Mouse (Mus musculus): ENCODE data around the gene Plekha6. TPM values are rescaled to one million over a fixed set of nuclear protein-coding genes. Genes with fewer than 3 reads are reported as not detected.

The Plekha6 gene
- polyA plus RNA-seq, 1 experiment from 2014 or later, result 28.5 TPM

DNA sequence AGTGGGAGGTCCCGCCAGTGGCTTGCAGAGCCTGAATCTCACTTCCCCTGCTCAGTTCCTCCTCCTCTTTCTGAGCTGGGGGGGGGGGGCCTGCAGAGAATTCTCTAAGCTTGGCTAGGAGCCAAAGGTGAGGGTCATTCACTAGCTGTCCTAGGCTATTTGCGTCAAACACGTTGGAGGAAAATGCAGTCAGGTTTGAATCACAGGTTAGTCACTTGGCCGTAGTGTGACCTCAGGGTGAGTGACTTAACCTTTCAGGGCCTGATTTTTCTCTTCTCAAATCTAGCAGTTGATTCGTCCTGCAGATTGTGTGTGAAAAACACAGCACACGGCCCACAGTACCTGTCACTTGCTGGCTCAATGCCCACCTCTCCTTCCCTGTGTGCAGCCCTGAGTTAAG, 106.3 kb downstream of the Plekha6 start:
- peaks cover 82% of the 10 kb centered on the region for H3K36me3 ChIP-seq
- H3K9ac ChIP-seq (replicated peaks), result no peak overlapping the region
- no peaks in the 10 kb centered on the region for H3K9me3 ChIP-seq
- ATAC-seq, result no peak
- H3K27me3 ChIP-seq, result no peaks in the 10 kb centered on the region
- peaks cover 40% of the 10 kb centered on the region for H3K4me1 ChIP-seq (replicated peaks)
- no peak overlapping the region for H3K4me2 ChIP-seq (replicated peaks)
- 53% methylated on average over 6 of the region's 6 CpGs for WGBS
- 0 out of 2 replicates have a peak overlapping the region, but pooled peaks have one; percentile 37 for H3K27ac ChIP-seq
- H3K4me3 ChIP-seq (replicated peaks), result no peak overlapping the region

DNA sequence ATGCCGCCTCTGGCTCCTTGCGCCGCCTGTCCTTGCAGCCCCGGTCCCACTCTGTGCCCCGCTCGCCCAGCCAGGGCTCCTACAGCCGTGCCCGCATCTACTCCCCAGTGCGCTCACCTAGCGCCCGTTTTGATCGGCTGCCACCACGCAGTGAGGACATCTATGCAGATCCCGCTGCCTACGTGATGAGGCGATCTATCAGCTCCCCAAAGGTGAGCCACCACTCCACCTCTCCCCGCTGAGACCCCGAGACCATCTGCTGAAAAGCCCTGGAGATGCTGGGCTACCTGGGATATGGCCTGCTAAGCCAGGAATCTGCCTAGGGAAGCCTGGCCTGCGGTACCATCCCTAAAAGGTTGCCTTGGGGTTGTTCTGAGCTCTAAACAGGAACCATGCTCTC, 110.2 kb downstream of the Plekha6 start:
- no peak overlapping the region for H3K27ac ChIP-seq
- H3K27me3 ChIP-seq, result no peaks in the 10 kb centered on the region
- peaks cover 88% of the 10 kb centered on the region for H3K36me3 ChIP-seq
- H3K4me3 ChIP-seq (replicated peaks), result no peak overlapping the region
- no peak overlapping the region for H3K9ac ChIP-seq (replicated peaks)
- H3K4me1 ChIP-seq (replicated peaks), result peaks cover 32% of the 10 kb centered on the region
- WGBS, result 89% methylated on average over 19 of the region's 19 CpGs
- ATAC-seq, result no peak
- H3K9me3 ChIP-seq, result no peaks in the 10 kb centered on the region
- H3K4me2 ChIP-seq (replicated peaks), result no peak overlapping the region

DNA sequence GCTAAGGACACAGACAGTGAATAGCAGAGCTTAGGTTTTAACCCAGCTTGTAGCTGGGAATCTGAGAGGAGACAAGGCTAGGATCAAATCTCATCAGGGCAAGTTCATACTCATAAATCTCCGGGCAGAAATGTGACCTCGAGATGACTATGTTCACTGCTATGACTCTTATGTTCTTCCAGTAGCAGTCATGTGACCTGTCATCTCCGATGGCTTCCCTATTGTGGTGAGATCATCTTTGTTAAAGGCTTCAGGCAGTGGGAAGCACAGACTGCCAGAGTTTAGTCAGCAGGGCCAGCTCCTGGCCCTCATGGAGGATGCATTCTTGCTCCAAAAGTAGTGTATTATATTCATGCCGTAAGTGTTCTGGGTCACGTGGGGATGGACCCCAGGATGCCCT, 113.0 kb downstream of the Plekha6 start:
- peaks cover 32% of the 10 kb centered on the region for H3K4me1 ChIP-seq (replicated peaks)
- 75% methylated on average over 5 of the region's 5 CpGs for WGBS
- no peaks in the 10 kb centered on the region for H3K27me3 ChIP-seq
- no peaks in the 10 kb centered on the region for H3K9me3 ChIP-seq
- no peak overlapping the region for H3K4me2 ChIP-seq (replicated peaks)
- ATAC-seq, result no peak
- no peak overlapping the region for H3K9ac ChIP-seq (replicated peaks)
- H3K27ac ChIP-seq, result no peak overlapping the region
- no peak overlapping the region for H3K4me3 ChIP-seq (replicated peaks)
- H3K36me3 ChIP-seq, result peaks cover 86% of the 10 kb centered on the region

DNA sequence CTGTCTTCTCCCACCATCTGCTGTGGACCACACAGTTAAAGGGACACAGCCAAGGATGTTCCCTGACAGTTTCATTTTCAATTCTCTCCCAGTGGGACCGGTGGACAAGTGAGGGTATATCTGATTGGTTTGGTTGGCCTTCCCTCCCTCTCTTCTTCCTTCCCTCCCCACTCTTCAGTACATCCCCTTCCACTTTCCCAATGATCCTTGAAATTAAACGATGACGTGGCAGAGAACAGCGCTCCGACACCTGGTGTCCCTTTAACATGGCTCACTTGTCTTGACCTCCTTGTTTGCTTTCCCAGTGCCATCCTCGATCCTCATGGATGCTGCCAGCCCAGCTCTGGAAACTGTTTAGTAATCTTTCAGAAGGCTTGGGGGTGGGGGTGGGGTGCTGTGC, 114.5 kb downstream of the Plekha6 start:
- H3K9ac ChIP-seq (replicated peaks), result peak overlapping the region; percentile 28; the same call in 1 of the 2 replicates
- peaks cover 82% of the 10 kb centered on the region for H3K36me3 ChIP-seq
- H3K9me3 ChIP-seq, result no peaks in the 10 kb centered on the region
- H3K4me2 ChIP-seq (replicated peaks), result no peak overlapping the region
- WGBS, result 68% methylated on average over 6 of the region's 6 CpGs
- ATAC-seq, result no peak
- no peaks in the 10 kb centered on the region for H3K27me3 ChIP-seq
- H3K4me1 ChIP-seq (replicated peaks), result peaks cover 32% of the 10 kb centered on the region
- H3K4me3 ChIP-seq (replicated peaks), result no peak overlapping the region
- peak overlapping the region; percentile 70; the same call in 1 of the 2 replicates for H3K27ac ChIP-seq

DNA sequence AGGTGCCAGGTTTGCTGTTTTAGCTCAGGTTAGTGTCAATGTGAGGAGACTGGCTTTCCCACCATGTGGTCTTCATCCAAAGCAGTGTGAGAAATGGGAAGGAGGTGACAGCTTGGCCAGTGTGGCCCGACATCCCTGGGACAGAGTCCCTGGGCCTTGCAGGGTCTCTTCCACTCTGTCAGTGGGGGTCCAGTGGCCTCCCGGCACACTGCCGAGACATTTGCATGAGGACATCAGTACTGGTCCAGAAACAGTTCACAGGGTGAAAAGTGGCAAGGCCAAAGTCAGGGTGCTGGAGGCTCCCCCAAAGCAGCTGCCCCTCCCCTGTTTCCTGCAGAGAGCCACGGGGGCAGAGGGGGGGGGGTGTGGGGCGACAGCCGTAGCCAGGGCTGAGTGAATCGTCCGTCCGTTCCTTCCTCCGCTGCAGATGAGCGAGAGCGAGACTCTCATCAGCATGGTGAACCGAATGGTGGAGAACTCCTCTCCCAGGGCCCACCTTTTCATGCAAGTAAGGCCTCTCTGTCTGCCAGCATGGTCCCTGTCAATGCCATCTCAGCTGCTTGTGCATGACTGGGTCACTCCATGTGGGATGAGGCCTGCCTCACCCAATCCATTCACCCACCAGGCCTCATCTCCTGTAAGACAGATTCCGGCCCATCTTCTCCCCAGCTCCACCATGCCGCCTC, 115.1 kb downstream of the Plekha6 start:
- Histone ChIP-seq H3K36me3 (peaks cover 81% of the 10 kb centered on the region), H3K4me1 (replicated peaks) (peaks cover 32% of the 10 kb centered on the region), H3K4me2 (replicated peaks) (no peak overlapping the region), H3K9ac (replicated peaks) (peak overlapping the region; percentile 28; the same call in 1 of the 2 replicates), H3K27me3 (no peaks in the 10 kb centered on the region), H3K9me3 (no peaks in the 10 kb centered on the region), H3K4me3 (replicated peaks) (no peak overlapping the region), H3K27ac (peak overlapping the region; percentile 70)
- 74% methylated on average over 15 of the region's 15 CpGs for WGBS
- ATAC-seq, result peak; percentile 19; the same call in 1 of the 2 replicates

DNA sequence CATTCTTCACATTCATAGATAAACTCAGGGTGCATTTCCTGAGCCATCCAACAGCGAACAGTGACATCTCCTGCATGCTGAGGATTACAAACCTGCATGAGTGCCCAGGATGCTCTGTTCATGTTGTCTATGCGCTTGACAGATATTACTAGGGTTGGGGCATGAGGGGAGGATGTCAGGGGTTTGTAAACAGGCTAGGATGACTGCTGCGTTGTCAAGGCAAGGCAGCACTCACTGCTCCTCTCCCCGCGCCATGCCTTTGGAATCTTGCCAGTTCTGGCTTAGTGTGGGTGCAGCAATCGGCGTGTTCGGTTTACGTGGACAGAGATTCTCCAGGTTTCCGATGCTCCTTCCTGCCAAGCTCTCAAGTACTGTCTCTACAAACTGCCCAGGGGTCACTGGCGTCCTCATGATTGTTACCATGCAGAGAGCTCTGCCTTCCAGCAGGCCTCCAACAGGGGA, 115.7 kb downstream of the Plekha6 start:
- Histone ChIP-seq H3K4me2 (replicated peaks) (no peak overlapping the region), H3K9me3 (no peaks in the 10 kb centered on the region), H3K27ac (peak overlapping the region; percentile 70), H3K4me1 (replicated peaks) (peaks cover 32% of the 10 kb centered on the region), H3K4me3 (replicated peaks) (no peak overlapping the region), H3K36me3 (peaks cover 81% of the 10 kb centered on the region), H3K27me3 (no peaks in the 10 kb centered on the region), H3K9ac (replicated peaks) (no peak overlapping the region)
- WGBS, result 82% methylated on average over 11 of the region's 11 CpGs
- ATAC-seq, result peak; percentile 25; the same call in 1 of the 2 replicates

DNA sequence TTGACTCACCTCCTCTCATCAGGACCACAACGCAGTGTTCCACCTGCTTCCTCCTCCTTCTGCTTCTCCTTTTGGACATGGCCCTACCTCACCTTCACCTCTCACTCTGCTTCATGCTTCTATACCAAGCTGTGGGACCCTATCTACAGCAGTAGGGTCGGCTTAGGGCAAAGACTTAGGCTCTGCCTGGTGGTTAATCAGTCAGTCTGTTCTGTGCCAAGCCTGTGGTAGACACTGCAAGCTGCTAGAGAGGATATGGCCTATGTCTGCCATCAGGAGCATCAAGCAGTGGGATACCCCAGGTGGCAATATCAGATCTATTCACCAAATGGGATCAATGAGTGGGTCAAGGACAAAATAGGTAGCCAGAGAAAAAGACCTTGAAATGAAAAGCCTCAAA, 116.5 kb downstream of the Plekha6 start:
- H3K27ac ChIP-seq, result no peak overlapping the region
- peaks cover 81% of the 10 kb centered on the region for H3K36me3 ChIP-seq
- no peak for ATAC-seq
- no peaks in the 10 kb centered on the region for H3K9me3 ChIP-seq
- H3K4me2 ChIP-seq (replicated peaks), result no peak overlapping the region
- whole genome bisulfite sequencing, result 94% methylated on average over 2 of the region's 2 CpGs
- H3K27me3 ChIP-seq, result no peaks in the 10 kb centered on the region
- H3K4me3 ChIP-seq (replicated peaks), result no peak overlapping the region
- H3K4me1 ChIP-seq (replicated peaks), result peaks cover 32% of the 10 kb centered on the region
- H3K9ac ChIP-seq (replicated peaks), result no peak overlapping the region

DNA sequence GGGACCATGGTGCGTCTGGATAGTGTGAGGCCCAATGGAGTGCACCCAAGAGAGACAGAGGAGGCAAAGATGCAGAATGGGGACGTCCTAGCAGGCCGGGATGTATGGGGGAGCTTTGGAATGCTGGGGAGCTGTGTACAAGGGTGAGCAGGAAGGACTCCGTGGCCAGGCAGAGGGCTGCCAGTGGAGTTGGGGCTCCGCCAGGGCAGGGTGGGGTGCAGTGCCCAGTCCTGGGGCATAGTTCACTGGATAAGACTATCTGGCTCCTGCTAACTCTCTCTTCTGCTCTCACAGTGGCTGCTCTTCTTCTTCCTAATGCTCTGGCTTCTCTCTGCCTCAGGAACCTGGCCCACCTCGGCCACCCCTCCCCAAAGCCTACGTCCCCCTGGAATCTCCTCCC, 121.9 kb downstream of the Plekha6 start:
- no peaks in the 10 kb centered on the region for H3K27me3 ChIP-seq
- no peak for ATAC-seq
- 87% methylated on average over 7 of the region's 7 CpGs for WGBS
- no peak overlapping the region for H3K4me2 ChIP-seq (replicated peaks)
- no peaks in the 10 kb centered on the region for H3K9me3 ChIP-seq
- H3K9ac ChIP-seq (replicated peaks), result no peak overlapping the region
- H3K4me1 ChIP-seq (replicated peaks), result no peaks in the 10 kb centered on the region
- H3K36me3 ChIP-seq, result peaks cover 91% of the 10 kb centered on the region
- H3K27ac ChIP-seq, result no peak overlapping the region
- no peak overlapping the region for H3K4me3 ChIP-seq (replicated peaks)

DNA sequence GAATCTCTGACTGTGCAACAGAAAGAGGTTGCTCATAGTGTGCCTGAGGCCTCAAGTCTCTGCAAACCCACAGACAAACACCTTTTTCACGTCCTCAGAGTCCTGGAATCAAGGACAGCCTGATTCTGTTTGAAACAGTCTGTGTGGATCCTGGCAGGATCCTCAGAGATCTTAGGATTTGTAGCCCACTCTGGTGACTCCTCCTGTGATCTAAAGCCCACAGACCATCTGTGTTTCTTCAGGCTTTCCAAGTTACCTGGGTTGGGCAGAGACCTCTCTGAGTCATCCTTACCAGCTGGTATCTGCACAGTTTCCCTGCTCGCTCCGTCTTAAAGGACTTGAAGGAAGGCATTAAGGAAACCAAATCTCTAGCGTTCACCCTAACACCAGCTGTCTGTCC, 123.0 kb downstream of the Plekha6 start:
- H3K36me3 ChIP-seq, result peaks cover 86% of the 10 kb centered on the region

DNA sequence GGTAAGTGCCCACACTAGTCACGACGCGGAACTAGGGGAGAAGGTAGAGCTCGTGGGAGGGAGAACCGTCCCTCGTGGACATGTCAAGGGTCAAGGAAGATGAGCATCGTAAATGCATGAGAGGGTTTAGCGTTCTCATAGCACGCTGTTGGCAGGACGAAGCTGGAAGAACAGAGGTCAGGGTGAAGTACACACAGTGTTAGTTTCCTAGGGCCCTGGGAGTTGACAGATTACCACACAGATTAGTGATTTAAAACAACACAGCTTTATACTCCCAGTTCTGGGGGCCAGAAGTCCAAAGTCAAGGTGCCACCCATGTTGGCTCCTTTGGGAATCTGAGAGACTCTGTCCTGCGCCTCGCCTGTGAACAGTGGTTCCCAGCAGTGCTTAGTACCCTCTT, 123.9 kb downstream of the Plekha6 start:
- no peak overlapping the region for H3K27ac ChIP-seq
- no peaks in the 10 kb centered on the region for H3K4me1 ChIP-seq (replicated peaks)
- no peaks in the 10 kb centered on the region for H3K9me3 ChIP-seq
- H3K4me2 ChIP-seq (replicated peaks), result no peak overlapping the region
- H3K4me3 ChIP-seq (replicated peaks), result no peak overlapping the region
- ATAC-seq, result no peak
- no peak overlapping the region for H3K9ac ChIP-seq (replicated peaks)
- peaks cover 86% of the 10 kb centered on the region for H3K36me3 ChIP-seq
- WGBS, result 96% methylated on average over 12 of the region's 12 CpGs
- H3K27me3 ChIP-seq, result no peaks in the 10 kb centered on the region

More for the DNA sequence above, 123.0 kb downstream of the Plekha6 start:
- H3K4me3 ChIP-seq (replicated peaks), result no peak overlapping the region
- WGBS, result 93% methylated on average over 4 of the region's 4 CpGs
- no peaks in the 10 kb centered on the region for H3K9me3 ChIP-seq
- ATAC-seq, result no peak
- H3K27me3 ChIP-seq, result no peaks in the 10 kb centered on the region
- no peak overlapping the region for H3K27ac ChIP-seq
- no peak overlapping the region for H3K9ac ChIP-seq (replicated peaks)
- H3K4me2 ChIP-seq (replicated peaks), result no peak overlapping the region
- no peaks in the 10 kb centered on the region for H3K4me1 ChIP-seq (replicated peaks)

DNA sequence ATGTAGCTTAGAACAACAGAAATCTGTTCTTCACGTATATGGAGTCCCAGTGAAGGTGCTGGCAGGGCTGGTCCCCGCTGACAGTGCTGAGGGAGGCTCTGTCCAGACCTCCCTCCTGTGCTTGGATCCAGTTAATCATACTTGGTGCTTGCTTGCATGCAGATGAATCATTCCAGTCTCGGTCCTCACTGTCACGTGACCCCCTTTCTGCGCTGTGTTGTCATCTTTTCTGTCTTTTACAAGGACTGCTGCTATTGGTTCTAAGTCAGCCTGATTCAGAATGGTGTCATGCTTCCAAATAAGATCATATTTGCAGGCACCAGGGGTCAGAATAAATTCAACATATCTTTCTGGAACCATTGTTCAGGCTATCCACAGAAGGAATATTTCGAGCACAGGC, 127.9 kb downstream of the Plekha6 start:
- Histone ChIP-seq H3K4me3 (replicated peaks) (no peak overlapping the region), H3K9ac (replicated peaks) (no peak overlapping the region), H3K4me2 (replicated peaks) (no peak overlapping the region), H3K27me3 (no peaks in the 10 kb centered on the region), H3K9me3 (no peaks in the 10 kb centered on the region), H3K36me3 (peaks cover 84% of the 10 kb centered on the region), H3K4me1 (replicated peaks) (peaks cover 13% of the 10 kb centered on the region), H3K27ac (no peak overlapping the region)
- no peak for ATAC-seq
- WGBS, result 94% methylated on average over 6 of the region's 6 CpGs

DNA sequence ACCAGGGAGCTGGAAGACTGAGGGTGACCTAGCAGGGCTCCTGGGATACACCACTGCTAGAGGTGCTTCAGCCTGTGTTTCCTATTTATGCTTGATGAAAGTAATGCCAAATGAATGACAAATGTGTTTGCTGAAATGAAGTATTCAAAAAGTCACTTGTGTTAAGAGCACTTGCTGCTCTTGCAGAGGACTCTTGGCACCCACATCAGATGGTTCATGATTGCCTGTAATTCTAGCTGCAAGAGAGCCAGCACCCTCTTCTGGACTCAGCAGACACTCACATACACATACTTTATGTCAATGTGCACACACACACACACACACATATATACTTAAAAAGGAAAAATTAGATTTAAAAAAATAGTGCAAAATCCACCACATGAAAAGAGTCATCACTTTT, 128.6 kb downstream of the Plekha6 start:
- Histone ChIP-seq H3K27ac (no peak overlapping the region), H3K36me3 (peaks cover 84% of the 10 kb centered on the region), H3K9ac (replicated peaks) (no peak overlapping the region), H3K4me2 (replicated peaks) (no peak overlapping the region), H3K27me3 (no peaks in the 10 kb centered on the region), H3K9me3 (no peaks in the 10 kb centered on the region), H3K4me3 (replicated peaks) (no peak overlapping the region), H3K4me1 (replicated peaks) (peaks cover 13% of the 10 kb centered on the region)
- ATAC-seq, result no peak

DNA sequence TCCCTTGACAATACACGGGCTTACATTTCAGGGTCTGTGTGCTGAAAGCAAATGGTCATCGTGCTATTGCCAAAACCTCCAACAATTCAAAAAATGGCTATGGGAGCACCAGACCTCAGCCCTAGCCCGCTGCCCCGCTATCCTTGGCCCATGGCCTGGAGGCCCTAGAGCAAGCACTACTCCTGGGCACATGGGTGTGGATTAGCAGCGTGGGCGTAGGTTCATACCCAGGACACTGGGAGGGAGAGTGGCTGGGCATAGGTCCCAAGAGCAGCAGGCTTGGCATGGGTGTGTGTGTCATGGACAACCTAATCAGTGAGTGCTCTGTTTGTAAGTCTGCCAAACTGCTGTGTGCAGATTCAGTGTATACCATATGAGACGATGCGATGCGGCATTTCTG, 132.4 kb downstream of the Plekha6 start:
- WGBS, result 93% methylated on average over 9 of the region's 9 CpGs
- H3K27me3 ChIP-seq, result no peaks in the 10 kb centered on the region
- no peak overlapping the region for H3K27ac ChIP-seq
- peaks cover 79% of the 10 kb centered on the region for H3K36me3 ChIP-seq
- no peak overlapping the region for H3K4me2 ChIP-seq (replicated peaks)
- no peak overlapping the region for H3K4me3 ChIP-seq (replicated peaks)
- no peaks in the 10 kb centered on the region for H3K9me3 ChIP-seq
- H3K9ac ChIP-seq (replicated peaks), result no peak overlapping the region
- no peak for ATAC-seq
- peaks cover 22% of the 10 kb centered on the region for H3K4me1 ChIP-seq (replicated peaks)
